38 mouse cellular contexts compared by ENCODE assay signal in genomic region chrY:2663558-2663957, GRCm38 (mm10). TPM values are rescaled to one million over a fixed set of nuclear protein-coding genes. Genes with fewer than 3 reads are reported as not detected.
"Had no signal": no experiment of that assay in that cellular context is flagged by ENCODE, and none has a peak within 500 bp of the region (broad histone marks: within the 10 kb centered on the region; RNA-seq: fewer than 3 reads in every experiment).

Gene Sry (minus strand): TSS chrY:2663658.

- H3K27me3 ChIP-seq: embryonic facial prominence, embryonic 12.5 days; embryonic facial prominence, embryonic 13.5 days; embryonic facial prominence, embryonic 15.5 days; forebrain, embryonic 12.5 days; forebrain, embryonic 13.5 days; forebrain, embryonic 15.5 days had no signal

- H3K9ac ChIP-seq: embryonic facial prominence, embryonic 12.5 days; embryonic facial prominence, embryonic 13.5 days; embryonic facial prominence, embryonic 15.5 days; forebrain, embryonic 12.5 days; forebrain, embryonic 13.5 days; forebrain, embryonic 15.5 days; forebrain, postnatal 0 days had no signal

- H3K4me3 ChIP-seq: embryonic facial prominence, embryonic 10.5 days; embryonic facial prominence, embryonic 12.5 days; embryonic facial prominence, embryonic 13.5 days; embryonic facial prominence, embryonic 15.5 days; erythroblast, embryonic 14.5 days; forebrain, embryonic 10.5 days; forebrain, embryonic 12.5 days; forebrain, embryonic 13.5 days; forebrain, embryonic 15.5 days; gastrocnemius, adult 2 months; heart, adult 2 months had no signal

- H3K9me3 ChIP-seq: embryonic facial prominence, embryonic 10.5 days; embryonic facial prominence, embryonic 12.5 days; embryonic facial prominence, embryonic 13.5 days; embryonic facial prominence, embryonic 15.5 days; forebrain, embryonic 10.5 days; forebrain, embryonic 12.5 days; forebrain, embryonic 13.5 days; forebrain, embryonic 15.5 days had no signal

- H3K27ac ChIP-seq: embryonic facial prominence, embryonic 10.5 days; embryonic facial prominence, embryonic 12.5 days; embryonic facial prominence, embryonic 13.5 days; embryonic facial prominence, embryonic 15.5 days; forebrain, embryonic 10.5 days; forebrain, embryonic 12.5 days; forebrain, embryonic 13.5 days; forebrain, embryonic 15.5 days; gastrocnemius, adult 2 months; heart, adult 2 months had no signal

- H3K36me3 ChIP-seq: embryonic facial prominence, embryonic 10.5 days; embryonic facial prominence, embryonic 12.5 days; embryonic facial prominence, embryonic 13.5 days; embryonic facial prominence, embryonic 15.5 days; forebrain, embryonic 10.5 days; forebrain, embryonic 12.5 days; forebrain, embryonic 15.5 days had no signal

- H3K4me1 ChIP-seq: embryonic facial prominence, embryonic 10.5 days; embryonic facial prominence, embryonic 12.5 days; embryonic facial prominence, embryonic 13.5 days; embryonic facial prominence, embryonic 15.5 days; forebrain, embryonic 10.5 days; forebrain, embryonic 12.5 days; forebrain, embryonic 13.5 days; forebrain, embryonic 15.5 days had no signal

- H3K4me2 ChIP-seq: embryonic facial prominence, embryonic 12.5 days; embryonic facial prominence, embryonic 13.5 days; embryonic facial prominence, embryonic 15.5 days; forebrain, embryonic 12.5 days; forebrain, embryonic 13.5 days; forebrain, embryonic 15.5 days had no signal

- ATAC-seq: forebrain, embryonic 13.5 days; forebrain, embryonic 14.5 days; forebrain, embryonic 15.5 days; forebrain, embryonic 16.5 days; forebrain, postnatal 0 days had no signal

- DNase-seq: cerebellum, adult 8-10 months; cerebellum, adult 9-10 months; cerebellum, adult 9-11 months; cerebellum, postnatal 10 days; cerebellum, postnatal 14 days; cerebellum, postnatal 25 days; cerebellum, postnatal 36 days; embryo, embryonic 11 days; forebrain, postnatal 0 days; gastrocnemius, adult 2 months; gastrocnemius, postnatal 10 days; gastrocnemius, postnatal 14 days; gastrocnemius, postnatal 25 days; gastrocnemius, postnatal 36 days; heart, adult 2 months had no signal

RNA-seq across cellular contexts. Expression of gene Sry, which starts in this region (rescaled TPM):
- total RNA-seq: common myeloid progenitor, adult 5-6 weeks; forebrain, postnatal 0 days; gastrocnemius, adult 18-20 months; gastrocnemius, adult 2 months; gastrocnemius, adult 8-10 months; gastrocnemius, postnatal 10 days; gastrocnemius, postnatal 14 days; gastrocnemius, postnatal 25 days; gastrocnemius, postnatal 36 days; gastrocnemius, postnatal 4 days; granulocyte monocyte progenitor cell, adult 5-6 weeks; heart, adult 2 months; heart, adult 8-10 months had no signal
- polyA plus RNA-seq: cortical plate, adult 2 months; embryonic facial prominence, embryonic 10.5 days; embryonic facial prominence, embryonic 11.5 days; embryonic facial prominence, embryonic 12.5 days; embryonic facial prominence, embryonic 13.5 days; embryonic facial prominence, embryonic 14.5 days; embryonic facial prominence, embryonic 15.5 days; erythroblast, embryonic 14.5 days; forebrain, embryonic 10.5 days; forebrain, embryonic 11.5 days; forebrain, embryonic 12.5 days; forebrain, embryonic 13.5 days; forebrain, embryonic 14.5 days; forebrain, embryonic 15.5 days; forebrain, embryonic 16.5 days; forebrain, postnatal 0 days; frontal cortex, adult 2 months; gonadal fat pad, adult 2 months; heart, adult 2 months had no signal
